Mouse (Mus musculus): ENCODE data around the gene Matn1. TPM values are rescaled to one million over a fixed set of nuclear protein-coding genes. Genes with fewer than 3 reads are reported as not detected.

Matn1 gene
- polyA plus RNA-seq, 1 experiment = not detected

DNA sequence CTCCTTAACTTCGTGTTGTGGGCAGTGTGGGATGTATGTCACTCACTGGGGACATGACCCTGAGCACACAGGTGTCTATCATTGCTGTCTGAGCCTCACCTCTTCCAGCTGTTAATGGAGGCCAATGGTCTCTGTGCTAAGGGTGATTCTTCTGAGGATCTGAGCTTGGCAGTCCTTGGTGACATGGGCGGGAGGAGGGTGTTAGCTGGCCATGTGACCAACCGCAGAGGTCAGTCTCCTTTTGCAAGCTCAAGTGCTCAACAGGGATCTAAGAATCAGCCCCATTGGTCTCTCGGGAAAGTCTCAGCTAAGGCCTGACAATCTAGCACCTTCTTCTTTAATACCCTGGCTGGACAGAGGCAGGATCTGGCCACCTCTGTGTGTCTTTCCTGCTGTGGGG lies 26.6 kb upstream of the Matn1 start:
- DNase-seq (ENCODE audit: low spot score) = no peak

DNA sequence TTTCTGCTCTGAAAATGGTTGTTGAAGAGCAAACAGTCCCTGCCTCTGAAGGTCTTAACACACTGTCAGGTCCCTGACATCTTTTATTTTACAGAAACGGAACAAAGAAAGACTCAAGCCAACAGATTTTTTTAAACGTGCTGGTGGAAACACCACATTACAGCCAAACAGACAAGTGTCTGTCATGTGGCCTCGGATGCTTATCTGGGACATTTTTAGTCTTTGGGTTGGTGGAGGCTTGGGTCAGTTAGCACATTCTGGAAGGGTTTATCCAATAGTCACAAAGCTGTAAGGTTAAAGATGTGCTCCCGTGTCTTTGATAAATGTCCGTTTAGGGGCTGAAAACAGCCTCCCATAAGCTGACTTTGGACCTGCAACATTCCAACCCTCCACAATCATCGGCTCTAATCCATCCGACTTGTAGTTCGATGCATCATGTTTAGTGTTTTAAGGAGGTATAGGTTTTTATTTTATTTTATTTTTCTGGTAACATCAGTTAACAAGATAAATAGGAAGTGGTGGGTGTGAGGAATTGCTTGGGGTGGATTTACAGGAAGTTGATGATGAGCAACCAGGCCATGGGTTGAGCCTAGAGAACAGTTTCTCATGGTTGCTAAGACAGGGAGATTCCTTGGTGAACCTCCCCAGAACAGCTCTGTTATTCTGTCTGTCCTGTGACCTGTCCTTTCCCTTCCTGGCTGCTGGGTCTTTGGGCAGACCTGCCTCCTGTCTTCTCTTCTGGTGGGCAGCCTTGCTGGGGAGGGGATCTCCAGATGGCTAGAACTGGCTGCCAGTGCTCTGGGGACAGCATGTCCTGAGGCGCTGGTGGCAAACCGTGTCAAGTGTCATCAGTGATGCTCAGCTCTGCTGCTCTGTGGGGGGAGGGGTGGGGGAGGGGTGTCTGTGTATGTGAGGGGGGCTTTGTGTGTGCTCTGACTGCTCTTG lies 25.1 kb upstream of the Matn1 start:
- DNase-seq (ENCODE audit: low spot score) = no peak

- DNase-seq (ENCODE audit: low spot score) = no peak
Measured at GRCm38 (mm10) chr4:130919750-130920356, 24.3 kb upstream of the Matn1 start.

DNA sequence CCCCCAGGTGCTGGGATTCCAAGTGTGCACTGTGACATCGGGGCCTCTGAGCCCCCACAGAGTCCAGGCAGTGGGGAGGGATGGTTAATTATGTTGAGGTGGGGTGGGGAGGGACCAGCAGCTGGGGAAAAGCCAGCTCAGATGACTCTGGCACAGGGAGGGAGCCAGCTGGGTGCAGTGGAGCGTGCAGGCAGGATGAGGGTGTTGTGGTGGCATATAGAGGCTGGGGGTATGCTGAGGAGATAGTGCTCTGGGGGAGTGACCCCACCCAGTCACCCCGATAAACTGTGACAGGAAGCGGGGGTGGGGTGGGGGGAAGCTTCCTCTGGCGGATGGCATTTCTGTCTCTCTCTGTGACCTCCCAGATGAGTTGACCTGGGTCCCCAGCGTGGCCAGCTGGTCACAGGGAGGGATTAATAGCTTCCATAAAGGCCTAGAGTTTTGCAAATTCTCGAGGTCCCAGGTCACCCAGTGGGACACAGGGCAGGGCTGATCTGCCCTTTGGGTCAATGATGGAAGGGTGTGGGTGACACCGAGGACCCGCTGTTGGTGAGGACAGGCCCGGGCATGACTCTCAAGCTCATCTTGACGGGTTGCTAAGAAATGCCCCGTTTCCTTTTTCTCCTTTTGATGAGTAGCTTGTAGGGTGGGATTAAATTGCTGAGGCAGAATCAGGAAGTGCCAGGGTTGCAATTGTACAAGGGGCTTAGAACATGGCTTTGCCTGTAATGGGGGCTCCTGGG lies 23.1 kb upstream of the Matn1 start:
- no peak for DNase-seq (ENCODE audit: low spot score)

DNA sequence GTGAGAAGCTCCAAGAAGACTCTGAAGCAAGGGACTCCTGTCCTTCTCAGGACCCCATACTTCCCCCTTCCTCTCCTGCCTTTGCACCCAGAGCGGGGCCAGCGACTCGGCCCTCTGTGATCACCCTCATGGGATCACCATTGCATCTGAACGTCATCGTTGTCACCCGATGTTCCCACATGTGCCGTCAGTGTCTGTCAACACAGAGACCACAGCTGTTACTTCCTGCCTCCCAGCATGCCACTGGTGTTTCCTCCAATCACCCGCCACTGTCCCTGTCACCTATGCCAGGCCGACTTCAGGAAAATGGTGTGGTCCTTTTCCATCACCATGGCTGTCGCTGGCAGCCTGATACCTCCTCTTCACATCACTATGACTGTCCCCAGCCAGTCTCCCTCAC lies 22.2 kb upstream of the Matn1 start:
- no peak for DNase-seq (ENCODE audit: low spot score)

GRCm38 (mm10) chr4:130926274-130926673 lies 17.9 kb upstream of the Matn1 start:
- DNase-seq (ENCODE audit: low spot score) = no peak

GRCm38 (mm10) chr4:130927821-130928220 lies 16.4 kb upstream of the Matn1 start:
- DNase-seq (ENCODE audit: low spot score) = no peak

DNA sequence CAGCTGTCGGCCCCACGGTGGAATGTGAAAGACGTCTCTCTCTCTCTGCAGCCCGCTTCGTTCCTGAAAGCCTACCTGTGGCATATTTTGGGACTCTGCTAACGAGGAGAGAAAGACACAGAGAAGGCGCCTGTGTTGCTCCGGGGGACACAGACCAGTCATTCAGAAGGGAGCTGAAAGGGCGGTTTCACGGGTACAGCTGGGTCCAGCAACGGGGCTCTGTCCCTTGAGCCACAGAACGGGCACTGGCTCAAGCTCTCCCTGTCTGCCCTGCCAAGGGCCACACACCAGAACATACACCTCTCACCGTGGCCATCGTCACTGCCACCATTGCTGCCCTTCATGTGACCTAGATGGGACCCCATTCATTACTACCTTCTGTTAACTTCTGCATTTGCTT lies 1.5 kb upstream of the Matn1 start:
- no peak for DNase-seq (ENCODE audit: low spot score)

DNA sequence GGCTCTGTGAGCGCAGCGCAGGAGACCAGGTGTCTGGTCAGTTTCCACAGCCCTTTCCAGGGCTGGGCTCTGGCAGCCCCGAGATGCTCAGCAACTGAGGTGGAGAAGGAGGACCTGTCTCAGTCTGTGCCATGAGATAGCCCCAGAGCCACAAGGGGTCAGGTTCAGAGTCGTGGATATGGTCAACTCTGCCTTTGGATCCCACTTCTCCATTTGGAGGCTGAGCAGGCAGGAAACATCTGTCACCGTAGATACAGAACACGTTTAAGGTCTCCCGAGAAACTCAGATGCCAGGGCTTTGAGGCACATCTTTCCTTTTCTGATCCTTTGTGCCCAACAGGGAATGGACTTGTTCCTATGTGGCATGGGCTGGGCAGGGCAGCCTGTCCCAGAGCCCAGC lies 594 bp downstream of the Matn1 start:
- no peak for DNase-seq (ENCODE audit: low spot score)

DNA sequence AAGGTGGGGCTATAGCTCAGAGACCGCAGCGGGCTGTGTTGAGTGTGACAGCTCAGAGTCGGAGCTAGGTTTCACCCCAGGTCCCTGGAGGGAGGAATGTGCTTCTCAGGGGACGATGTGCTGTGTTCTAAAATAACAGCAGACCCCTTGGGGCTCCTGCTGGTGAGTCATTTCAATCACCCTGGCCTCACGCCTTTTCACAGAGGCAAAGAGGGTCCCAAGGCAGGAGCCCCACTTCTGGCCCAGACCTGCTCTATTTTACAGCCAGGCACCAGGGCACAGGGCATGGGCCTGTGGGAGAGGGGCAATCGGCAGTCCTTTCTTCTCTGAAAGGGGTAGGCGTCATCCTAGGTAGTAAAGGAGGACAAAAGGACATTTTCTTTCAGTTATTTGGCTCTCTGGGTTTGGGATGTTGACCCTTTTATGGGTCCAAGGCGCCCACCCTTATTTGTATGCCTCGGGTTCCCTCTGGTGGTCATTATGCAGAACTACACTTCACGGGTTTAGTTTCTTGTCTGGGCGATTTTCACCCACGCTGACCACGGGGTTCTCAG lies 3.0 kb downstream of the Matn1 start:
- DNase-seq (ENCODE audit: low spot score) = no peak

GRCm38 (mm10) chr4:130949821-130950384 lies 5.7 kb downstream of the Matn1 start:
- DNase-seq (ENCODE audit: low spot score) = no peak

- DNase-seq (ENCODE audit: low spot score) = no peak
Measured at GRCm38 (mm10) chr4:130952531-130952930, 8.3 kb downstream of the Matn1 start.

- no peak for DNase-seq (ENCODE audit: low spot score)
Measured at GRCm38 (mm10) chr4:130957156-130957555, 13.0 kb downstream of the Matn1 start.

- DNase-seq (ENCODE audit: low spot score) = no peak
Measured at GRCm38 (mm10) chr4:130958812-130959211, 14.6 kb downstream of the Matn1 start.

GRCm38 (mm10) chr4:130959678-130960077 lies 15.5 kb downstream of the Matn1 start:
- no peak for DNase-seq (ENCODE audit: low spot score)

GRCm38 (mm10) chr4:130960118-130960734 lies 16.0 kb downstream of the Matn1 start:
- peak; percentile 83 for DNase-seq (ENCODE audit: low spot score)

- no peak for DNase-seq (ENCODE audit: low spot score)
Measured at GRCm38 (mm10) chr4:130971278-130971677, 27.1 kb downstream of the Matn1 start.

DNA sequence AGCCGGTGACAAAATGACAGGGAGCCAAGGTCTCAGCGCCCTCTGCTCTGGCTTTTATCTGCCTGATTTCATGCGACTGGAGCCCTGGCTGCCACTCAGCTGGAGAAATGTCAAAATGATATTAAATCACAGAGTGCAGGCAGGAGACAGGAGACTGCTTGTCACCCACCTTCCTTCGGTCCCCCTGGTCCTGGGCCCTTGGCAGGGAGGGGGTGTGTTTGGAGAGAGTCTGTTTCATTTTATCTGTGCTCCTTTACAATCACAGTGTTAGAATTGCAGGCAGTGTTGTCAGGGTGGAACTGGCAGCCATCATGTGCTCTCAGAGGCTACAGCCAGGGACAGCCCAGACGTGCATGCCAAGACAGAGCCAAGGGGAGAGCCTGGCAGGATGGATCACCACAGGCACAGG lies 28.2 kb downstream of the Matn1 start:
- DNase-seq (ENCODE audit: low spot score) = no peak

DNA sequence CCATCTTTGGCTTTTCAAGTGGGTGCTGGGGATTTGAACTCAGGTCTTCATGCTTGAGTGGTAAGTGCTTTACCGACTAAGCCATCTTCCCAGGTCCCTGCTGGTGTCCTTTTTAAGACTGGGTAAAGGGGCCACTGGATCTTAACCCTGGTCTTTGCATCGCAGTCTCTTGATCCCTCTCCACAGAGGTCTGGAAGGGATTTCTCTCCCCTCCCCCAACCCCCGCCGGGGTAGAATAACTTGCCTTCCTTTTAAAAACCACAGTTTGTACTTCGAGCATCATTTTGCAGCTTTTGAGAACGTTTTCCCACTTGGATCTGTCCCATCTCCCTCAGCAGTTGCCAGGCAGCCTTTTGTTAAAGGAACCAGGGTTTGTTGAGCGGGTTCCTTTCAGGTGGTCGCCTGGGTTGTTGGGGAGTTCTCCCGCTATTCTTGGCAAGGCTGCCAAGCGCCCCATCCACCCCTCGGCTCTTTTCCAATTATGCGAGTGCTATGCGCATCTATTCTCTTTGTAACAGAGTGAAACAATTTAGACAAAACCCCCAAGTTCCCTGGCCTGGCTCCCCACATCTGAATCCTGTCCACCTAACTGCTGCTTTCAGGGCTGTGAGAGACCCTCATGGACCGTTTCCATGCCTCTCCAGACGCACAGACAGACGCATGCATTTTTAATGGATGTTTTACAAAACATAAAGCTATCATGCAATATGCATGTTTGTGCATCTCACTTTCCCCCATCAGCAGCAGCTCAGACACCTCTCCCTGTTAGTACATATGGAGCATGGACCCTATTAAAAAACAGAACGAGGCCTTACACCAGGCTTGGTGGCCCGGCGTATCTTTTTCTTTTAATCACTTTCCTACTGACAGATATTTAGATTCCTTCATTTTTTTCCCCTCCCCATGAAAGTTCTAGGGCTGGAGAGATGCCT lies 29.4 kb downstream of the Matn1 start:
- no peak for DNase-seq (ENCODE audit: low spot score)

DNA sequence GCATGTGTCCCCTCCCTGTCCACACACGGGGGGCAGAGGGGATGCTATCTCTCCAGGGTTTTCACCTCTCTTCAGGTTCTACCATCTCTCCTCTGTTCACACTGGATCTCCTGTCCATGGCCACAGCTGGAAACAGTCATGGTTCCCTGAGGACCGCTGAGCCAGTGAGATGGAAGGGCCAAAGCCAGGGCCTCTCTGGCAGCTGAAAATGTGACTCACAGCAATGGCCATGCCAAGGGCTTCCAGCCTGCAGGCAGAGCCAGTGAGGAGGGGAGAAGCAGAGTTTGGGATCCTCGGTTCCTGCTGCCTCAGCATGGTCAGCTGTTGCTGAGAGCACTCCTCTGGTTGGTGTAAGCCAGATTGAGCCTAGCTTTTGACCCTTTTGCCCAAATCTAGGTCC lies 34.8 kb downstream of the Matn1 start:
- DNase-seq (ENCODE audit: low spot score) = no peak

Measured in urinary bladder, adult 2 months (tissue).